Mouse (Mus musculus) spleen, adult 2 months (tissue): Measurements from ENCODE around the gene Tepp.

Experiments
- CTCF ChIP-seq: fragments of 200-500 bp; IDR thresholded peaks from 2 replicates; pipeline ENCODE4 v1.5.1; 2011; ENCODE audit warnings: mild to moderate bottlenecking, inconsistent platforms; ENCODE audit not compliant: insufficient read depth, insufficient read length, insufficient replicate concordance; ENCODE audit errors: extremely low read depth
- POLR2A ChIP-seq: fragments of 200-500 bp; IDR thresholded peaks from 2 replicates; pipeline ENCODE4 v1.6.1; 2011; ENCODE audit warnings: low read depth, low read length, inconsistent platforms

GRCm38 (mm10) chr8:95348811-95349630, 38.7 kb downstream of the Tepp start:
- TF ChIP-seq CTCF = no peak
- no peak for TF ChIP-seq POLR2A
